Mouse (Mus musculus) heart, postnatal 10 days (tissue): ENCODE results near the gene Ppm1d. TPM values are rescaled to one million over a fixed set of nuclear protein-coding genes. Genes with fewer than 3 reads are reported as not detected.
A peak's percentile ranks its signal among the peaks of the same experiment; 100 is the strongest.

Experiments
- DNase-seq, 2 experiments: peaks; one replicate each; pipeline ENCODE4 v3.0.0; 2021
- intact Hi-C: fragments of 180-260 bp; cut with DNase I; formaldehyde crosslinking; loops from one replicate; pipeline ENCODE4 v1.15.1; 2025
- total RNA-seq, 2 experiments: library from RNA; stranded (reverse); gene quantifications; 2 replicates each; pipeline ENCODE4 v1.2.3; 2021

The Ppm1d gene
- total RNA-seq, 2 experiments from 2014 or later, result 11.3 to 13.2 TPM

- intact Hi-C loops, result no loop called here
- no peak for DNase-seq
Observed at GRCm38 (mm10) chr11:85323567-85324330, 12.7 kb downstream of the Ppm1d start.

GRCm38 (mm10) chr11:85328717-85329116 is 17.7 kb downstream of the Ppm1d start:
- DNase-seq, result no peak
- intact Hi-C loops, result no loop called here

- DNase-seq, result peak; percentile 46 to 51
- intact Hi-C loops, result no loop called here
Observed at GRCm38 (mm10) chr11:85329167-85329894, 18.3 kb downstream of the Ppm1d start.

- DNase-seq, result peak; percentile 62 to 66
- intact Hi-C loops, result loop anchor here (2.0 to 5.0 kb wide), 2 partner anchors 62 to 162 kb away; partner anchors contain the start of gene 1700125H20Rik
Observed at GRCm38 (mm10) chr11:85334778-85335177, 23.7 kb downstream of the Ppm1d start.

GRCm38 (mm10) chr11:85339173-85339831 is 28.3 kb downstream of the Ppm1d start:
- intact Hi-C loops, result no loop called here
- DNase-seq, result no peak

- intact Hi-C loops, result no loop called here
Observed at GRCm38 (mm10) chr11:85340070-85340616, 29.1 kb downstream of the Ppm1d start.

GRCm38 (mm10) chr11:85352539-85353380 is 41.7 kb downstream of the Ppm1d start, which contains the start of gene Bcas3:
TSS of gene Bcas3 (plus strand) at chr11:85353167.
- DNase-seq, result peak; percentile 99
- intact Hi-C loops, result loop anchor here (1.0 to 10.0 kb wide), 2 partner anchors 41 to 1762 kb away; partner anchors contain the start of gene Ppm1d

More at GRCm38 (mm10) chr11:85340070-85340616, 29.1 kb downstream of the Ppm1d start:
- DNase-seq, result no peak

GRCm38 (mm10) chr11:85353819-85354218 is 42.8 kb downstream of the Ppm1d start:
- DNase-seq, result no peak
- intact Hi-C loops, result loop anchor here (10.0 kb wide), 1 partner anchor 1761 kb away; no protein-coding TSS in a partner anchor

GRCm38 (mm10) chr11:85359641-85360040 is 48.6 kb downstream of the Ppm1d start:
- DNase-seq, result no peak
- intact Hi-C loops, result loop anchor here (10.0 kb wide), 1 partner anchor 1755 kb away; no protein-coding TSS in a partner anchor

GRCm38 (mm10) chr11:85361621-85362020 is 50.6 kb downstream of the Ppm1d start:
- intact Hi-C loops, result no loop called here
- no peak for DNase-seq

GRCm38 (mm10) chr11:85366168-85366567 is 55.1 kb downstream of the Ppm1d start:
- intact Hi-C loops, result no loop called here
- no peak for DNase-seq

- no peak for DNase-seq
- intact Hi-C loops, result no loop called here
Observed at GRCm38 (mm10) chr11:85367823-85368222, 56.8 kb downstream of the Ppm1d start.

GRCm38 (mm10) chr11:85379091-85379490 is 68.0 kb downstream of the Ppm1d start:
- intact Hi-C loops, result loop anchor here (10.0 kb wide), 1 partner anchor 596 kb away; no protein-coding TSS in a partner anchor

GRCm38 (mm10) chr11:85380046-85380445 is 69.0 kb downstream of the Ppm1d start:
- intact Hi-C loops, result loop anchor here (5.0 to 10.0 kb wide), 3 partner anchors 442 to 795 kb away; no protein-coding TSS in a partner anchor
- no peak for DNase-seq

More at GRCm38 (mm10) chr11:85379091-85379490, 68.0 kb downstream of the Ppm1d start:
- no peak for DNase-seq

GRCm38 (mm10) chr11:85382055-85382454 is 71.0 kb downstream of the Ppm1d start:
- peak; percentile 82 to 89 for DNase-seq
- intact Hi-C loops, result loop anchor here (2.0 to 10.0 kb wide), 5 partner anchors 87 to 793 kb away; no protein-coding TSS in a partner anchor

GRCm38 (mm10) chr11:85383975-85384821 is 73.2 kb downstream of the Ppm1d start:
- intact Hi-C loops, result loop anchor here (2.0 to 10.0 kb wide), 5 partner anchors 85 to 791 kb away; no protein-coding TSS in a partner anchor
- no peak for DNase-seq

GRCm38 (mm10) chr11:85392179-85392863 is 81.3 kb downstream of the Ppm1d start:
- DNase-seq, result peak; percentile 21 to 35
- intact Hi-C loops, result no loop called here

- DNase-seq, result peak; percentile 8 to 13
Observed at GRCm38 (mm10) chr11:85392864-85393220, 81.8 kb downstream of the Ppm1d start.

More at GRCm38 (mm10) chr11:85392864-85393220, 81.8 kb downstream of the Ppm1d start:
- intact Hi-C loops, result no loop called here
